Mouse (Mus musculus): Measurements from ENCODE around the gene Mgat5.

DNA sequence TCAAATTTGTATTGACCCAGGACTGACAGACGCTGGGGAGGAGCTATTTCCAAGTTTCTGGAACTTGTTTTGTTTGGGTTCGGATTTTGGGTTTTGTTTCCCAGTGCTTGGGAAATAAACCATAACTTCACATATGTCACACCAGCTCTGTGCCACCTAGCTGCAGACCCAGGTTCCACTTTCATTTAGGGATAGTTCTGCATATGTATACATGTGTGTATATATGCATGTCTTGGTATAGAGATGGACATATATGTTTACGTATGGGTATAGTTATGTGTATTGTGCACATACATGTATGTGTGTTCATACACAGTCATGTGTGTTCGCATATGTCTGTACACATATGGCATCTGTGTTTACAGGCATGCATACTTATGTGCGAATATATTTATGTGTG is 326.9 kb downstream of the Mgat5 start:
- no peak for TF ChIP-seq CTCF (IDR thresholded peaks at IDR 0.05; ENCODE audit: low read depth, low read length)
- TF ChIP-seq POLR2A (IDR thresholded peaks at IDR 0.05; ENCODE audit: borderline replicate concordance, low read depth, low read length), result no peak
